ENCODE assay signal across 12 mouse cellular contexts in the genomic region with DNA sequence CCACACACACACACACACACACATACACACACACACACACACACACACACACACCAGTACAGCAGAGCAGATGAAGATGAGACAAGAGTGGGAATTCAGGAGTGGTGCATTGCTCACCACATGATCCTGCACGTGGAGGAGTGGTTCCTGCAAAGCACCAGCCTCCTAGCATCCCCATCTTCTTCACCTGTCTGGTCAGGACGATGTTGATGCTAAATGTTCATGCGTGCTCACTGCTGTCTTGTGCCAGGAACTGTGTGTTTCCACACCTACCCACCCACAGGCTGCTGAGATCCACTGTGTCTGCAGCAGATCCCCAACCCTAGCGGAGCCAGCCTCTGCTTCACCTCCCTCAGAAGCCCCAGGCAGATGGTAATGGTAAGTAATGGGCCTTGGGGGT.
DNase-seq lines count a peak whose midpoint lies in the region; ATAC-seq lines count a peak whose summit lies in the region.
"Had no signal": no experiment of that assay in that cellular context is flagged by ENCODE, and none has a peak within 500 bp of the region (broad histone marks: within the 10 kb centered on the region; RNA-seq: fewer than 3 reads in every experiment).

No protein-coding gene starts in this region.

- H3K9ac ChIP-seq in forebrain, embryonic 14.5 days (ENCODE audit: low read length) = no peak overlapping the region
- H3K9ac ChIP-seq in limb, embryonic 13.5 days = no peak overlapping the region
- H3K9ac ChIP-seq in neural tube, embryonic 13.5 days = no peak overlapping the region
- H3K9ac ChIP-seq: limb, embryonic 12.5 days had no signal

- no peak overlapping the region for H3K4me3 ChIP-seq in forebrain, embryonic 14.5 days (ENCODE audit: low read depth, low read length)
- H3K4me3 ChIP-seq in forebrain, embryonic 10.5 days = no peak overlapping the region
- no peak overlapping the region for H3K4me3 ChIP-seq in limb, embryonic 13.5 days
- H3K4me3 ChIP-seq in limb, embryonic 10.5 days = no peak overlapping the region
- H3K4me3 ChIP-seq in neural tube, embryonic 13.5 days = no peak overlapping the region
- H3K4me3 ChIP-seq: limb, embryonic 12.5 days had no signal

- no peak for DNase-seq in forebrain, embryonic 14.5 days (ENCODE audit: low spot score)
- DNase-seq in forebrain, embryonic 10.5 days (ENCODE audit: extremely low spot score, low spot score) = no peak
- DNase-seq in limb, embryonic 10.5 days (ENCODE audit: low spot score) = no peak
- DNase-seq in frontal cortex, adult 2 months (ENCODE audit: extremely low spot score in 1 of 2, low spot score in 1 of 2) = peak; percentile 33 to 51
- DNase-seq in testis, postnatal 10 days (ENCODE audit: low spot score) = no peak
- DNase-seq in spleen, postnatal 4 days (ENCODE audit: low spot score in 2 of 2) = no peak

- H3K27me3 ChIP-seq in forebrain, embryonic 14.5 days (replicated peaks; ENCODE audit: control insufficient read depth, insufficient read depth, low read length) = 0 out of 2 replicates have a peak, but pooled peaks cover 3% of the 10 kb centered on the region
- H3K27me3 ChIP-seq in forebrain, embryonic 10.5 days (ENCODE audit: poor library complexity, severe bottlenecking) = peaks cover 24% of the 10 kb centered on the region
- H3K27me3 ChIP-seq in limb, embryonic 13.5 days = peaks cover 33% of the 10 kb centered on the region
- peaks cover 34% of the 10 kb centered on the region for H3K27me3 ChIP-seq in limb, embryonic 10.5 days (ENCODE audit: low read depth, poor library complexity, severe bottlenecking)
- H3K27me3 ChIP-seq in neural tube, embryonic 13.5 days = peaks cover 15% of the 10 kb centered on the region

- no peak overlapping the region for H3K4me2 ChIP-seq in forebrain, embryonic 14.5 days (ENCODE audit: low read length)
- H3K4me2 ChIP-seq in limb, embryonic 13.5 days (replicated peaks) = no peak overlapping the region
- H3K4me2 ChIP-seq in neural tube, embryonic 13.5 days = no peak overlapping the region
- H3K4me2 ChIP-seq: heart, embryonic 11.5 days; limb, embryonic 12.5 days had no signal

- ATAC-seq in forebrain, embryonic 14.5 days = peak; percentile 13
- ATAC-seq in limb, embryonic 13.5 days (ENCODE audit: low FRiP score, low read depth) = peak; percentile 27; the same call in 1 of the 2 replicates
- peak; percentile 24; the same call in 1 of the 2 replicates for ATAC-seq in neural tube, embryonic 13.5 days (ENCODE audit: low read depth)

- no peaks in the 10 kb centered on the region for H3K9me3 ChIP-seq in forebrain, embryonic 14.5 days (replicated peaks; ENCODE audit: control insufficient read depth, low read length)
- H3K9me3 ChIP-seq in forebrain, embryonic 10.5 days = no peaks in the 10 kb centered on the region
- no peaks in the 10 kb centered on the region for H3K9me3 ChIP-seq in limb, embryonic 13.5 days
- no peaks in the 10 kb centered on the region for H3K9me3 ChIP-seq in limb, embryonic 10.5 days (replicated peaks)
- no peaks in the 10 kb centered on the region for H3K9me3 ChIP-seq in neural tube, embryonic 13.5 days
- H3K9me3 ChIP-seq: limb, embryonic 12.5 days had no signal

- H3K4me1 ChIP-seq in forebrain, embryonic 14.5 days (ENCODE audit: control insufficient read depth, insufficient read depth, low read length) = peaks cover 15% of the 10 kb centered on the region
- peaks cover 21% of the 10 kb centered on the region for H3K4me1 ChIP-seq in forebrain, embryonic 10.5 days
- H3K4me1 ChIP-seq in limb, embryonic 13.5 days = peaks cover 34% of the 10 kb centered on the region
- peaks cover 23% of the 10 kb centered on the region for H3K4me1 ChIP-seq in limb, embryonic 10.5 days
- peaks cover 28% of the 10 kb centered on the region; the same call in 1 of the 2 replicates for H3K4me1 ChIP-seq in neural tube, embryonic 13.5 days (replicated peaks)

- 78% methylated on average over 4 of the region's 4 CpGs for WGBS in forebrain, embryonic 14.5 days
- 83% methylated on average over 4 of the region's 4 CpGs for WGBS in forebrain, embryonic 10.5 days
- WGBS in limb, embryonic 13.5 days = 74% methylated on average over 4 of the region's 4 CpGs
- WGBS in limb, embryonic 10.5 days = 78% methylated on average over 4 of the region's 4 CpGs
- 75% methylated on average over 4 of the region's 4 CpGs for WGBS in neural tube, embryonic 13.5 days

- no peaks in the 10 kb centered on the region for H3K36me3 ChIP-seq in forebrain, embryonic 14.5 days (ENCODE audit: control insufficient read depth, insufficient read depth, low read length)
- H3K36me3 ChIP-seq in forebrain, embryonic 10.5 days (replicated peaks) = no peaks in the 10 kb centered on the region
- no peaks in the 10 kb centered on the region for H3K36me3 ChIP-seq in limb, embryonic 13.5 days
- no peaks in the 10 kb centered on the region for H3K36me3 ChIP-seq in limb, embryonic 10.5 days
- no peaks in the 10 kb centered on the region for H3K36me3 ChIP-seq in neural tube, embryonic 13.5 days
- H3K36me3 ChIP-seq: G1E; limb, embryonic 12.5 days had no signal

- H3K27ac ChIP-seq in forebrain, embryonic 14.5 days (ENCODE audit: low read depth, low read length) = no peak overlapping the region
- H3K27ac ChIP-seq in forebrain, embryonic 10.5 days = no peak overlapping the region
- no peak overlapping the region for H3K27ac ChIP-seq in limb, embryonic 13.5 days
- H3K27ac ChIP-seq in limb, embryonic 10.5 days = no peak overlapping the region
- H3K27ac ChIP-seq in neural tube, embryonic 13.5 days (replicated peaks) = 0 out of 2 replicates have a peak overlapping the region, but pooled peaks have one; percentile 13
- H3K27ac ChIP-seq: limb, embryonic 12.5 days; macrophage had no signal

Comparison
In these comparisons a context has a peak if more than half of its experiments do, and no peak if none do; other contexts are left out.
1. DNase-seq: peak in frontal cortex, adult 2 months (2 of 2); none in forebrain, embryonic 14.5 days (single experiment), forebrain, embryonic 10.5 days (single experiment), limb, embryonic 10.5 days (single experiment), testis, postnatal 10 days (single experiment) and spleen, postnatal 4 days (0 of 2).
2. Peak in every context shown above with its lines, with median percentiles within 50 percentile points of each other: ATAC-seq.